Mouse (Mus musculus) cerebellum, adult 2 months (tissue): ENCODE results near the gene Myl4.

Experiments
- CTCF ChIP-seq: fragments of 200-500 bp; IDR thresholded peaks from 2 replicates; pipeline ENCODE4 v1.5.1; 2011; ENCODE audit warnings: low read depth, mild to moderate bottlenecking, control low read depth, low read length, moderate library complexity, borderline replicate concordance; ENCODE audit not compliant: insufficient read depth
- POLR2A ChIP-seq: fragments of 200-500 bp; IDR thresholded peaks from 2 replicates; pipeline ENCODE4 v1.6.1; 2011; ENCODE audit warnings: low read length, control low read depth, borderline replicate concordance; ENCODE audit not compliant: insufficient read depth

- no peak for TF ChIP-seq POLR2A
- TF ChIP-seq CTCF: no peak
Measured at GRCm38 (mm10) chr11:104544507-104544906, 6.0 kb upstream of the Myl4 start.
